Mouse (Mus musculus): ENCODE results near the gene Dhrs7c.

DNA sequence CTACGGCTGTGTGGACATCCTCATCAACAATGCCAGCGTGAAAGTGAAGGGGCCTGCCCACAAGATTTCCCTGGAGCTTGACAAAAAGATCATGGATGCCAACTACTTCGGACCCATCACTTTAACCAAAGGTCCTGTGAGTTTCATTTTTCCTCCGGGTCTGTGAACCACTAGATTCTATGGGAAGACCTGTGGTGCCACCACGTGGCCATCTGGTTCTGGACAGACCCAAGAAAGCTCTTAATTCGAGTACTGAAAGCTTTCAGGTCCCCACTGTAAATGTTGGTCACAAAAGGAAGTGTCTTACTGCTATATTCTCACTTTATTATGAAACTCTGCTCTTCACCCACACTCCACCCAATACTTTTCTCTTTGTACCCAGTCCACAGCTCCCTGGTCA, 13.5 kb downstream of the Dhrs7c start:
- TF ChIP-seq POLR2A (IDR thresholded peaks at IDR 0.05; ENCODE audit: insufficient read depth, low read length) (no peak), CTCF (IDR thresholded peaks at IDR 0.05; ENCODE audit: low read depth, low read length) (no peak)

Measured in ES-Bruce4 (cell line).